8 mouse cellular contexts compared by ENCODE assay signal in genomic region chr14:31831370-31831712, GRCm38 (mm10). TPM values are rescaled to one million over a fixed set of nuclear protein-coding genes. Genes with fewer than 3 reads are reported as not detected.
A peak's percentile ranks its signal among the peaks of the same experiment; 100 is the strongest.
DNase-seq lines count a peak whose midpoint lies in the region; ATAC-seq and TF ChIP-seq lines count a peak whose summit lies in the region.

No protein-coding gene starts in this region.

- peaks cover 3% of the 10 kb centered on the region; the same call in 1 of the 2 replicates for H3K4me1 ChIP-seq in forebrain, embryonic 14.5 days (ENCODE audit: control insufficient read depth, insufficient read depth, low read length)
- H3K4me1 ChIP-seq in intestine, postnatal 0 days (replicated peaks; ENCODE audit: control insufficient read depth, insufficient read depth, low read length), result no peaks in the 10 kb centered on the region; the same call in 1 of the 2 replicates
- H3K4me1 ChIP-seq in limb, embryonic 11.5 days (ENCODE audit: control insufficient read depth, insufficient read depth, low read length), result 0 out of 2 replicates have a peak, but pooled peaks cover 2% of the 10 kb centered on the region
- H3K4me1 ChIP-seq in midbrain, postnatal 0 days (ENCODE audit: insufficient read depth, low read length), result no peaks in the 10 kb centered on the region; the same call in 1 of the 2 replicates

- H3K9me3 ChIP-seq in forebrain, embryonic 14.5 days (replicated peaks; ENCODE audit: control insufficient read depth, low read length), result 0 out of 2 replicates have a peak, but pooled peaks cover 4% of the 10 kb centered on the region
- no peaks in the 10 kb centered on the region for H3K9me3 ChIP-seq in intestine, postnatal 0 days (ENCODE audit: control insufficient read depth)
- no peaks in the 10 kb centered on the region for H3K9me3 ChIP-seq in limb, embryonic 11.5 days (ENCODE audit: control insufficient read depth, low read length)
- 0 out of 2 replicates have a peak, but pooled peaks cover under 1% of the 10 kb centered on the region for H3K9me3 ChIP-seq in midbrain, postnatal 0 days (ENCODE audit: low read length)

- peak; percentile 14 for DNase-seq in adrenal gland, postnatal 14 days
- no peak for DNase-seq in adrenal gland, adult 18-20 months (ENCODE audit: low spot score in 2 of 2)
- DNase-seq in brain, adult 2 months (ENCODE audit: low read depth, low spot score), result peak; percentile 81
- DNase-seq in forebrain, embryonic 14.5 days (ENCODE audit: low spot score), result peak; percentile 50
- peak; percentile 28 for DNase-seq in limb, embryonic 11.5 days (ENCODE audit: low spot score)
- peak; percentile 35 for DNase-seq in midbrain, postnatal 0 days (ENCODE audit: low spot score)
- DNase-seq in urinary bladder, adult 2 months (ENCODE audit: low spot score), result no peak

- no peaks in the 10 kb centered on the region for H3K27me3 ChIP-seq in forebrain, embryonic 14.5 days (replicated peaks; ENCODE audit: control insufficient read depth, insufficient read depth, low read length)
- no peaks in the 10 kb centered on the region for H3K27me3 ChIP-seq in intestine, postnatal 0 days (replicated peaks; ENCODE audit: control insufficient read depth, insufficient read depth, low read length)
- H3K27me3 ChIP-seq in limb, embryonic 11.5 days (ENCODE audit: control insufficient read depth, insufficient read depth, low read length), result no peaks in the 10 kb centered on the region
- H3K27me3 ChIP-seq in midbrain, postnatal 0 days (ENCODE audit: insufficient read depth, low read length), result no peaks in the 10 kb centered on the region

- H3K4me3 ChIP-seq in forebrain, embryonic 14.5 days (ENCODE audit: low read depth, low read length), result peak overlapping the region; percentile 99
- H3K4me3 ChIP-seq in intestine, postnatal 0 days (ENCODE audit: low read depth, low read length), result peak overlapping the region; percentile 88
- peak overlapping the region; percentile 88 for H3K4me3 ChIP-seq in limb, embryonic 11.5 days (ENCODE audit: low read depth, low read length)
- H3K4me3 ChIP-seq in midbrain, postnatal 0 days (ENCODE audit: low read depth, low read length), result peak overlapping the region; percentile 97

- H3K27ac ChIP-seq in forebrain, embryonic 14.5 days (ENCODE audit: low read depth, low read length), result peak overlapping the region; percentile 94
- no peak overlapping the region for H3K27ac ChIP-seq in intestine, postnatal 0 days (ENCODE audit: low read depth, low read length)
- no peak overlapping the region for H3K27ac ChIP-seq in limb, embryonic 11.5 days (replicated peaks; ENCODE audit: low read depth, low read length)
- peak overlapping the region; percentile 91 for H3K27ac ChIP-seq in midbrain, postnatal 0 days (ENCODE audit: low read depth, low read length)

- 2% methylated on average over 7 of the region's 7 CpGs for WGBS in forebrain, embryonic 14.5 days
- WGBS in intestine, postnatal 0 days, result 6% methylated on average over 7 of the region's 7 CpGs
- WGBS in limb, embryonic 11.5 days, result 10% methylated on average over 7 of the region's 7 CpGs
- 2% methylated on average over 7 of the region's 7 CpGs for WGBS in midbrain, postnatal 0 days

- TF ChIP-seq CTCF in intestine, postnatal 0 days (IDR thresholded peaks at IDR 0.05; ENCODE audit: low read depth), result no peak
- no peak for TF ChIP-seq CTCF in midbrain, postnatal 0 days (IDR thresholded peaks at IDR 0.05)

- H3K36me3 ChIP-seq in forebrain, embryonic 14.5 days (ENCODE audit: control insufficient read depth, insufficient read depth, low read length), result no peaks in the 10 kb centered on the region
- H3K36me3 ChIP-seq in intestine, postnatal 0 days (ENCODE audit: control insufficient read depth, insufficient read depth), result no peaks in the 10 kb centered on the region
- H3K36me3 ChIP-seq in limb, embryonic 11.5 days (ENCODE audit: control insufficient read depth, insufficient read depth, low read length), result no peaks in the 10 kb centered on the region
- no peaks in the 10 kb centered on the region for H3K36me3 ChIP-seq in midbrain, postnatal 0 days (ENCODE audit: insufficient read depth, low read length)

- peak overlapping the region; percentile 74 for H3K4me2 ChIP-seq in forebrain, embryonic 14.5 days (ENCODE audit: low read length)
- peak overlapping the region; percentile 93 for H3K4me2 ChIP-seq in intestine, postnatal 0 days (replicated peaks; ENCODE audit: low read depth)
- H3K4me2 ChIP-seq in limb, embryonic 11.5 days (ENCODE audit: low read depth, severe bottlenecking), result peak overlapping the region; percentile 43
- peak overlapping the region; percentile 84 for H3K4me2 ChIP-seq in midbrain, postnatal 0 days (ENCODE audit: low read depth, low read length, poor library complexity, severe bottlenecking)

- H3K9ac ChIP-seq in forebrain, embryonic 14.5 days (ENCODE audit: low read length), result peak overlapping the region; percentile 81
- H3K9ac ChIP-seq in intestine, postnatal 0 days (ENCODE audit: low read depth, low read length), result no peak overlapping the region
- H3K9ac ChIP-seq in limb, embryonic 11.5 days (ENCODE audit: low read length), result peak overlapping the region; percentile 78; the same call in 1 of the 2 replicates
- H3K9ac ChIP-seq in midbrain, postnatal 0 days (replicated peaks; ENCODE audit: low read length, poor library complexity, severe bottlenecking), result peak overlapping the region; percentile 83

- ATAC-seq in forebrain, embryonic 14.5 days, result no peak; the same call in 1 of the 2 replicates
- ATAC-seq in intestine, postnatal 0 days, result no peak
- ATAC-seq in limb, embryonic 11.5 days (ENCODE audit: insufficient number of reproducible peaks, low FRiP score, low TSS enrichment, low read depth), result no peak
- ATAC-seq in midbrain, postnatal 0 days (ENCODE audit: low FRiP score), result no peak

RNA-seq across cellular contexts. Expression of gene Ankrd28, which starts 0.9 kb away (rescaled TPM):
- 25.1 and 26.0 TPM in 2 replicates for total RNA-seq in adrenal gland, postnatal 14 days (2021)
- total RNA-seq in adrenal gland, adult 18-20 months (2021), result 10 to 100 TPM; 14.3 to 15.4 TPM
- 9.2 and 10.6 TPM in 2 replicates for polyA plus RNA-seq in forebrain, embryonic 14.5 days (2014; fragmentation: Nextera tagmentation; extraction: Ambion mirVana)
- 3.9 and 4.6 TPM in 2 replicates for polyA plus RNA-seq in intestine, postnatal 0 days (2015; fragmentation: Nextera tagmentation; extraction: Ambion mirVana)
- polyA plus RNA-seq in limb, embryonic 11.5 days (2014; fragmentation: Nextera tagmentation; extraction: Ambion mirVana), result 9.9 and 10.2 TPM in 2 replicates
- total RNA-seq in midbrain, postnatal 0 days (2014; rRNA removed), result 28.0 and 33.7 TPM in 2 replicates
- 6.9 and 7.3 TPM in 2 replicates for polyA plus RNA-seq in midbrain, postnatal 0 days (2015; fragmentation: Nextera tagmentation; extraction: Ambion mirVana)
- polyA plus RNA-seq in urinary bladder, adult 2 months (2012; rRNA removed), result 10.3 and 13.7 TPM in 2 replicates

Comparison
In these comparisons a context has a peak if more than half of its experiments do, and no peak if none do; other contexts are left out.
1. DNase-seq: peak in adrenal gland, postnatal 14 days (single experiment), brain, adult 2 months (single experiment), forebrain, embryonic 14.5 days (single experiment), limb, embryonic 11.5 days (single experiment) and midbrain, postnatal 0 days (single experiment); none in adrenal gland, adult 18-20 months (0 of 2) and urinary bladder, adult 2 months (single experiment).
2. H3K27ac ChIP-seq: peak in forebrain, embryonic 14.5 days (single experiment) and midbrain, postnatal 0 days (single experiment); none in intestine, postnatal 0 days (single experiment) and limb, embryonic 11.5 days (single experiment).
3. H3K4me2 ChIP-seq: peak in every context shown above with its lines; median percentile 93 in intestine, postnatal 0 days; 84 in midbrain, postnatal 0 days; 74 in forebrain, embryonic 14.5 days; 43 in limb, embryonic 11.5 days.
4. Peak in every context shown above with its lines, with median percentiles within 50 percentile points of each other: H3K4me3 ChIP-seq.